Mouse (Mus musculus) heart, postnatal 4 days (tissue): ENCODE measurements around the gene Anapc15. TPM values are rescaled to one million over a fixed set of nuclear protein-coding genes. Genes with fewer than 3 reads are reported as not detected.

Experiments
- microRNA-seq, 2 experiments: library from miRNA; unstranded; fragments of <30 nt; microRNA quantifications; one replicate each; pipeline ENCODE4 v1.2.0; 2021 to 2022
- total RNA-seq, 2 experiments: library from RNA; stranded (reverse); gene quantifications; 2 replicates each; pipeline ENCODE4 v1.2.3; 2021

The Anapc15 gene
- total RNA-seq, 2 experiments from 2014 or later: 45.7 to 50.8 TPM

Small RNA genes within 50 kb of the gene (microRNA-seq; reads per million reads assigned to microRNA genes)
- 0 reads per million in 2 experiments for gene Gm22655

Other genes starting within 250 kb of the Anapc15 start
- gene Clpb, start 200.1 kb upstream of the Anapc15 start, total RNA-seq: 10 to 100 TPM; 50.3 to 52.7 TPM
- gene Phox2a, start 45.4 kb upstream of the Anapc15 start, total RNA-seq: under 1 TPM; 0.27 to 0.43 TPM
- gene Inppl1, start 25.5 kb upstream of the Anapc15 start, total RNA-seq: 100 to 1,000 TPM; 139 to 141 TPM
- gene Folr2, start 6.5 kb upstream of the Anapc15 start, total RNA-seq: under 1 TPM; 0.33 to 0.38 TPM
- 1 to 10 TPM; 1.1 to 2.9 TPM for gene Folr1, start 7.1 kb downstream of the Anapc15 start, total RNA-seq
- 100 to 1,000 TPM; 104 to 109 TPM for gene Lamtor1, start 42.2 kb downstream of the Anapc15 start, total RNA-seq
- gene Tomt, start 42.6 kb downstream of the Anapc15 start, total RNA-seq: not detected
- gene Lrrc51, start 70.2 kb downstream of the Anapc15 start, total RNA-seq: 1 to 10 TPM; 1.1 TPM
- gene Numa1, start 70.4 kb downstream of the Anapc15 start, total RNA-seq: 100 to 1,000 TPM in 1 of 2 experiments, 10 to 100 TPM in 1; 98.4 to 108 TPM
- 1 to 10 TPM; 3.6 to 4.1 TPM for gene Il18bp, start 155.0 kb downstream of the Anapc15 start, total RNA-seq
- gene Rnf121, start 201.8 kb downstream of the Anapc15 start, total RNA-seq: 10 to 100 TPM; 23.8 to 25.6 TPM
- 10 to 100 TPM; 13.2 to 13.3 TPM for gene Xndc1, start 201.8 kb downstream of the Anapc15 start, total RNA-seq
- 1 to 10 TPM in 1 of 2 experiments, under 1 TPM in 1; 0.90 to 1.1 TPM for gene Xntrpc, start 202.0 kb downstream of the Anapc15 start, total RNA-seq
- under 1 TPM; 0.36 to 0.50 TPM for gene Trpc2, start 219.4 kb downstream of the Anapc15 start, total RNA-seq
- gene Art1, start 238.0 kb downstream of the Anapc15 start, total RNA-seq: 1 to 10 TPM; 8.0 to 8.1 TPM
- gene Art5, start 245.8 kb downstream of the Anapc15 start, total RNA-seq: 1 to 10 TPM in 1 of 2 experiments, under 1 TPM in 1; 0.45 to 1.1 TPM